16 mouse cellular contexts compared by ENCODE assay signal in genomic region chr10:108363932-108364331, GRCm38 (mm10). TPM values are rescaled to one million over a fixed set of nuclear protein-coding genes. Genes with fewer than 3 reads are reported as not detected.
DNase-seq lines count a peak whose midpoint lies in the region; ATAC-seq and TF ChIP-seq lines count a peak whose summit lies in the region.
"Had no signal": no experiment of that assay in that cellular context is flagged by ENCODE, and none has a peak within 500 bp of the region (broad histone marks: within the 10 kb centered on the region; RNA-seq: fewer than 3 reads in every experiment).

No protein-coding gene starts in this region.

- WGBS in embryonic facial prominence, embryonic 14.5 days, result 49% methylated on average over 9 of the region's 9 CpGs
- 44% methylated on average over 9 of the region's 9 CpGs for WGBS in embryonic facial prominence, embryonic 10.5 days
- WGBS in heart, embryonic 13.5 days, result 46% methylated on average over 9 of the region's 9 CpGs
- WGBS in heart, adult 2 months, result 56% methylated on average over 9 of the region's 9 CpGs
- WGBS in hindbrain, embryonic 15.5 days, result 31% methylated on average over 9 of the region's 9 CpGs
- WGBS in intestine, embryonic 16.5 days, result 73% methylated on average over 9 of the region's 9 CpGs

- no peak overlapping the region for H3K4me3 ChIP-seq in embryonic facial prominence, embryonic 14.5 days (ENCODE audit: low read depth, low read length)
- H3K4me3 ChIP-seq in embryonic facial prominence, embryonic 10.5 days, result no peak overlapping the region
- H3K4me3 ChIP-seq in heart, embryonic 13.5 days, result no peak overlapping the region
- no peak overlapping the region for H3K4me3 ChIP-seq in heart, adult 2 months
- H3K4me3 ChIP-seq in G1E (ENCODE audit: low read depth, low read length), result peak overlapping the region; percentile 8; the same call in 1 of the 2 replicates
- no peak overlapping the region for H3K4me3 ChIP-seq in hindbrain, embryonic 15.5 days
- no peak overlapping the region for H3K4me3 ChIP-seq in intestine, embryonic 16.5 days (ENCODE audit: low read length)
- H3K4me3 ChIP-seq: heart, embryonic 15.5 days; layer of hippocampus, adult 2 months; limb, embryonic 10.5 days had no signal

- no peak overlapping the region for H3K4me2 ChIP-seq in embryonic facial prominence, embryonic 14.5 days (ENCODE audit: low read depth, low read length)
- peak overlapping the region; percentile 6; the same call in 1 of the 2 replicates for H3K4me2 ChIP-seq in heart, embryonic 13.5 days
- H3K4me2 ChIP-seq in hindbrain, embryonic 15.5 days, result peak overlapping the region; percentile 17; the same call in 1 of the 2 replicates
- no peak overlapping the region for H3K4me2 ChIP-seq in intestine, embryonic 16.5 days (ENCODE audit: low read depth, low read length)
- H3K4me2 ChIP-seq: heart, embryonic 15.5 days had no signal

- no peak for DNase-seq in embryonic facial prominence, embryonic 14.5 days (ENCODE audit: low spot score)
- DNase-seq in embryonic facial prominence, embryonic 10.5 days (ENCODE audit: low spot score), result no peak
- no peak for DNase-seq in heart, adult 2 months
- peak; percentile 11 for DNase-seq in G1E (ENCODE audit: low spot score)
- no peak for DNase-seq in gastrocnemius, postnatal 25 days
- DNase-seq: adrenal gland, postnatal 10 days; cerebellum, adult 8-10 months had no signal

- no peaks in the 10 kb centered on the region for H3K36me3 ChIP-seq in embryonic facial prominence, embryonic 14.5 days (ENCODE audit: control insufficient read depth, insufficient read depth, low read length)
- H3K36me3 ChIP-seq in embryonic facial prominence, embryonic 10.5 days (replicated peaks), result peaks cover 4% of the 10 kb centered on the region; the same call in 1 of the 2 replicates
- peaks cover 11% of the 10 kb centered on the region; the same call in 1 of the 2 replicates for H3K36me3 ChIP-seq in heart, embryonic 13.5 days
- H3K36me3 ChIP-seq in heart, adult 2 months (ENCODE audit: control insufficient read depth, insufficient read depth, low read length), result no peaks in the 10 kb centered on the region
- H3K36me3 ChIP-seq in G1E (replicated peaks), result peaks cover 57% of the 10 kb centered on the region
- H3K36me3 ChIP-seq in hindbrain, embryonic 15.5 days, result no peaks in the 10 kb centered on the region
- no peaks in the 10 kb centered on the region for H3K36me3 ChIP-seq in intestine, embryonic 16.5 days (ENCODE audit: control insufficient read depth, insufficient read depth, low read length)
- H3K36me3 ChIP-seq: heart, embryonic 15.5 days; limb, embryonic 10.5 days had no signal

- ATAC-seq in embryonic facial prominence, embryonic 14.5 days (ENCODE audit: low read depth), result peak; percentile 44; the same call in 1 of the 2 replicates
- no peak for ATAC-seq in heart, embryonic 13.5 days (ENCODE audit: extremely low read depth, insufficient number of reproducible peaks, low FRiP score, low TSS enrichment)
- no peak for ATAC-seq in G1E (ENCODE audit: extremely low read depth, insufficient number of reproducible peaks, low FRiP score, poor library complexity, severe bottlenecking)
- ATAC-seq in hindbrain, embryonic 15.5 days (ENCODE audit: low FRiP score, low read depth), result no peak
- no peak for ATAC-seq in intestine, embryonic 16.5 days
- ATAC-seq: lung, postnatal 0 days had no signal

- no peaks in the 10 kb centered on the region for H3K79me2 ChIP-seq in heart, adult 2 months (replicated peaks; ENCODE audit: control insufficient read depth, insufficient read depth, low read length)

- intact Hi-C loops in heart, adult 2 months (cut with DNase I), result no loop called here

- H3K27ac ChIP-seq in embryonic facial prominence, embryonic 14.5 days (replicated peaks; ENCODE audit: low read depth, low read length), result no peak overlapping the region
- no peak overlapping the region for H3K27ac ChIP-seq in embryonic facial prominence, embryonic 10.5 days (replicated peaks)
- no peak overlapping the region for H3K27ac ChIP-seq in heart, embryonic 13.5 days (replicated peaks)
- no peak overlapping the region for H3K27ac ChIP-seq in heart, adult 2 months
- H3K27ac ChIP-seq in hindbrain, embryonic 15.5 days (replicated peaks), result no peak overlapping the region
- no peak overlapping the region for H3K27ac ChIP-seq in intestine, embryonic 16.5 days (ENCODE audit: low read length)
- H3K27ac ChIP-seq: heart, embryonic 15.5 days; kidney, postnatal 0 days; layer of hippocampus, adult 2 months; limb, embryonic 10.5 days; liver, embryonic 14.5 days had no signal

- no peak for TF ChIP-seq EP300 in heart, adult 2 months (IDR thresholded peaks at IDR 0.05; ENCODE audit: insufficient read depth, low read depth, low read length)

- H3K9ac ChIP-seq in embryonic facial prominence, embryonic 14.5 days (ENCODE audit: low read depth, low read length), result no peak overlapping the region
- no peak overlapping the region for H3K9ac ChIP-seq in heart, embryonic 13.5 days
- no peak overlapping the region for H3K9ac ChIP-seq in heart, adult 2 months (ENCODE audit: low read depth, low read length)
- no peak overlapping the region for H3K9ac ChIP-seq in hindbrain, embryonic 15.5 days
- H3K9ac ChIP-seq in intestine, embryonic 16.5 days (ENCODE audit: low read depth, low read length), result no peak overlapping the region
- H3K9ac ChIP-seq: heart, embryonic 15.5 days; liver, embryonic 14.5 days had no signal

- no peak for TF ChIP-seq POLR2A in heart, adult 2 months (IDR thresholded peaks at IDR 0.05; ENCODE audit: insufficient read depth, low read depth, low read length)

- H3K4me1 ChIP-seq in embryonic facial prominence, embryonic 14.5 days (ENCODE audit: control insufficient read depth, insufficient read depth, low read length), result peaks cover 8% of the 10 kb centered on the region; the same call in 1 of the 2 replicates
- peaks cover 14% of the 10 kb centered on the region for H3K4me1 ChIP-seq in embryonic facial prominence, embryonic 10.5 days
- H3K4me1 ChIP-seq in heart, embryonic 13.5 days, result peaks cover 31% of the 10 kb centered on the region
- no peaks in the 10 kb centered on the region for H3K4me1 ChIP-seq in heart, adult 2 months (ENCODE audit: control insufficient read depth, insufficient read depth, low read length)
- peaks cover 79% of the 10 kb centered on the region for H3K4me1 ChIP-seq in G1E (ENCODE audit: insufficient read depth, low read depth, low read length)
- peaks cover 10% of the 10 kb centered on the region for H3K4me1 ChIP-seq in hindbrain, embryonic 15.5 days (replicated peaks)
- peaks cover 22% of the 10 kb centered on the region for H3K4me1 ChIP-seq in intestine, embryonic 16.5 days (ENCODE audit: control insufficient read depth, insufficient read depth, low read length)
- H3K4me1 ChIP-seq: limb, embryonic 10.5 days had no signal

- H3K27me3 ChIP-seq in embryonic facial prominence, embryonic 14.5 days (replicated peaks; ENCODE audit: control insufficient read depth, insufficient read depth, low read length), result no peaks in the 10 kb centered on the region
- H3K27me3 ChIP-seq in embryonic facial prominence, embryonic 10.5 days (replicated peaks; ENCODE audit: low read depth, poor library complexity, severe bottlenecking), result no peaks in the 10 kb centered on the region
- H3K27me3 ChIP-seq in heart, embryonic 13.5 days (replicated peaks), result no peaks in the 10 kb centered on the region
- no peaks in the 10 kb centered on the region for H3K27me3 ChIP-seq in heart, adult 2 months (ENCODE audit: control insufficient read depth, insufficient read depth, low read length)
- H3K27me3 ChIP-seq in G1E (ENCODE audit: insufficient read depth, low read length), result no peaks in the 10 kb centered on the region
- H3K27me3 ChIP-seq in hindbrain, embryonic 15.5 days, result no peaks in the 10 kb centered on the region
- no peaks in the 10 kb centered on the region for H3K27me3 ChIP-seq in intestine, embryonic 16.5 days (replicated peaks; ENCODE audit: control insufficient read depth, insufficient read depth, low read length)
- H3K27me3 ChIP-seq: heart, embryonic 15.5 days had no signal

- TF ChIP-seq CTCF in heart, adult 2 months (IDR thresholded peaks at IDR 0.05), result no peak
- no peak for TF ChIP-seq CTCF in G1E (IDR thresholded peaks at IDR 0.05; ENCODE audit: low read depth, low read length)

- H3K9me3 ChIP-seq in embryonic facial prominence, embryonic 14.5 days (ENCODE audit: control insufficient read depth, low read length), result peaks cover 11% of the 10 kb centered on the region
- 0 out of 2 replicates have a peak, but pooled peaks cover 5% of the 10 kb centered on the region for H3K9me3 ChIP-seq in embryonic facial prominence, embryonic 10.5 days
- H3K9me3 ChIP-seq in heart, embryonic 13.5 days, result peaks cover 5% of the 10 kb centered on the region; the same call in 1 of the 2 replicates
- peaks cover 10% of the 10 kb centered on the region; the same call in 1 of the 2 replicates for H3K9me3 ChIP-seq in G1E (replicated peaks)
- no peaks in the 10 kb centered on the region for H3K9me3 ChIP-seq in hindbrain, embryonic 15.5 days
- no peaks in the 10 kb centered on the region for H3K9me3 ChIP-seq in intestine, embryonic 16.5 days (ENCODE audit: control insufficient read depth, low read length)
- H3K9me3 ChIP-seq: heart, embryonic 15.5 days had no signal

RNA-seq across cellular contexts. Expression of gene Pawr, which starts 32.0 kb away (rescaled TPM):
- polyA plus RNA-seq in embryonic facial prominence, embryonic 14.5 days (2014; fragmentation: Nextera tagmentation; extraction: Ambion mirVana), result 7.1 TPM in 2 replicates
- 7.6 and 9.1 TPM in 2 replicates for polyA plus RNA-seq in embryonic facial prominence, embryonic 10.5 days (2016; fragmentation: Nextera tagmentation; extraction: Ambion mirVana)
- 9.9 and 10.3 TPM in 2 replicates for polyA plus RNA-seq in heart, embryonic 13.5 days (2015; fragmentation: Nextera tagmentation; extraction: Ambion mirVana)
- 1 to 10 TPM; 2.5 to 3.5 TPM for total RNA-seq in heart, adult 2 months (2021)
- polyA plus RNA-seq in heart, adult 2 months (2012; rRNA removed), result 1.1 and 2.0 TPM in 2 replicates
- total RNA-seq in G1E (2014; fragmentation: Nextera tagmentation), result 81.5 and 92.3 TPM in 2 replicates
- total RNA-seq in G1E (2017), result 57.0 and 65.2 TPM in 2 replicates
- 46.6 and 49.9 TPM in 2 replicates for polyA plus RNA-seq in G1E (2012)
- 3.8 TPM in 2 replicates for polyA plus RNA-seq in hindbrain, embryonic 15.5 days (2015; fragmentation: Nextera tagmentation; extraction: Ambion mirVana)
- polyA plus RNA-seq in intestine, embryonic 16.5 days (2015; fragmentation: Nextera tagmentation; extraction: Ambion mirVana), result 4.5 and 7.6 TPM in 2 replicates
- total RNA-seq in gastrocnemius, postnatal 25 days (2021), result 1 to 10 TPM in 1 of 2 experiments, under 1 TPM in 1; 0.51 to 1.3 TPM

Comparison
In these comparisons a context has a peak if more than half of its experiments do, and no peak if none do; other contexts are left out.
1. H3K4me2 ChIP-seq: peak in heart, embryonic 13.5 days (single experiment) and hindbrain, embryonic 15.5 days (single experiment); none in embryonic facial prominence, embryonic 14.5 days (single experiment) and intestine, embryonic 16.5 days (single experiment).